Mouse (Mus musculus) stomach, postnatal 0 days (tissue): ENCODE measurements at regions not wholly inside any gene's neighbourhood (a gene's known extent, or its start where the extent isn't known, plus 50 kb on each side); places are given as distances from the start of the nearest gene placed in this dataset.

Source experiments
- ATAC-seq: fragments of 200-750 bp; cut with Nextera tagmentation; 2 replicates; pipeline ENCODE4 v1.8.0; 2017; ENCODE audit not compliant: low FRiP score, low TSS enrichment
- DNase-seq: peaks from one replicate; pipeline ENCODE4 v3.0.0-alpha.2; 2016; ENCODE audit warnings: low spot score
- H3K27ac ChIP-seq: fragments of 300-500 bp; sonication (generic); replicated peaks from 2 replicates; pipeline ENCODE4 v1.5.1; 2014; ENCODE audit warnings: mild to moderate bottlenecking, control low read depth
- H3K27me3 ChIP-seq: fragments of 300-500 bp; sonication (generic); 2 replicates; pipeline ENCODE4 v1.6.1; 2014; ENCODE audit warnings: low read length; ENCODE audit not compliant: control insufficient read depth, insufficient read depth
- H3K36me3 ChIP-seq: fragments of 300-500 bp; sonication (generic); 2 replicates; pipeline ENCODE4 v1.6.1; 2014; ENCODE audit warnings: low read length, mixed read lengths; ENCODE audit not compliant: control insufficient read depth, insufficient read depth
- H3K4me1 ChIP-seq: fragments of 300-500 bp; sonication (generic); replicated peaks from 2 replicates; pipeline ENCODE4 v1.6.1; 2014; ENCODE audit warnings: antibody characterized with exemption; ENCODE audit not compliant: control insufficient read depth, insufficient read depth
- H3K4me2 ChIP-seq: fragments of 300-500 bp; sonication (generic); replicated peaks from 2 replicates; pipeline ENCODE4 v1.6.1; 2014; ENCODE audit warnings: low read depth, mild to moderate bottlenecking, control low read depth, moderate library complexity
- H3K4me3 ChIP-seq: fragments of 300-500 bp; sonication (generic); 2 replicates; pipeline ENCODE4 v1.5.1; 2014; ENCODE audit warnings: low read depth, low read length, control low read depth
- H3K9ac ChIP-seq: fragments of 300-500 bp; sonication (generic); 2 replicates; pipeline ENCODE4 v1.6.1; 2014; ENCODE audit warnings: mild to moderate bottlenecking, low read length, control low read depth, mixed read lengths
- H3K9me3 ChIP-seq: fragments of 300-500 bp; sonication (generic); 2 replicates; pipeline ENCODE4 v1.6.1; 2016; ENCODE audit warnings: low read length; ENCODE audit not compliant: control insufficient read depth
- CTCF ChIP-seq: IDR thresholded peaks from 2 replicates; pipeline ENCODE4 v1.5.1; 2016; ENCODE audit warnings: antibody characterized with exemption, low read depth, mild to moderate bottlenecking, moderate library complexity
- EP300 ChIP-seq: optimal IDR thresholded peaks from 2 replicates; pipeline ENCODE3; 2016; ENCODE audit warnings: antibody characterized with exemption
- WGBS: fragments of 180-500 bp; shearing (Covaris S2); extraction: QIAGEN DNeasy Blood & Tissue Kit; methylation state at CpG from one replicate; pipeline ENCODE4 v1.1.7; 2014; 5-methylcytosine and 5-hydroxymethylcytosine counted together

- Histone ChIP-seq H3K4me1 (no peaks in the 10 kb centered on the region), H3K9me3 (no peaks in the 10 kb centered on the region), H3K27ac (no peak overlapping the region), H3K4me2 (no peak overlapping the region), H3K9ac (no peak overlapping the region), H3K27me3 (no peaks in the 10 kb centered on the region), H3K4me3 (no peak overlapping the region), H3K36me3 (no peaks in the 10 kb centered on the region)
- DNase-seq (no peak), ATAC-seq (no peak)
- WGBS = 70% methylated on average over 4 of the region's 4 CpGs
- TF ChIP-seq EP300 = no peak
- TF ChIP-seq CTCF = no peak
Observed at GRCm38 (mm10) chr15:87898655-87899054, 354.6 kb downstream of the Fam19a5 start.

- no peak overlapping the region for H3K4me3 ChIP-seq
- ATAC-seq = no peak
- H3K27me3 ChIP-seq = no peaks in the 10 kb centered on the region
- H3K9me3 ChIP-seq = no peaks in the 10 kb centered on the region
- no peak for DNase-seq
- H3K36me3 ChIP-seq = no peaks in the 10 kb centered on the region
- no peaks in the 10 kb centered on the region for H3K4me1 ChIP-seq
- no peak overlapping the region for H3K27ac ChIP-seq
- H3K4me2 ChIP-seq = no peak overlapping the region
- 88% methylated on average over 6 of the region's 6 CpGs for WGBS
- H3K9ac ChIP-seq = no peak overlapping the region
- TF ChIP-seq CTCF = no peak
- TF ChIP-seq EP300 = no peak
Observed at GRCm38 (mm10) chr15:87904436-87904835, 360.3 kb downstream of the Fam19a5 start.

- Histone ChIP-seq H3K27ac (no peak overlapping the region), H3K4me3 (no peak overlapping the region), H3K4me1 (no peaks in the 10 kb centered on the region), H3K27me3 (no peaks in the 10 kb centered on the region), H3K9ac (no peak overlapping the region), H3K9me3 (no peaks in the 10 kb centered on the region), H3K4me2 (no peak overlapping the region), H3K36me3 (no peaks in the 10 kb centered on the region)
- ATAC-seq (no peak), DNase-seq (no peak)
- TF ChIP-seq EP300 (no peak), CTCF (no peak)
- 75% methylated on average over 5 of the region's 5 CpGs for WGBS
Observed at GRCm38 (mm10) chr15:87906310-87906709, 362.2 kb downstream of the Fam19a5 start.

GRCm38 (mm10) chr15:87922091-87922490, 378.0 kb downstream of the Fam19a5 start:
- no peak overlapping the region for H3K4me3 ChIP-seq
- H3K27ac ChIP-seq = no peak overlapping the region
- H3K36me3 ChIP-seq = no peaks in the 10 kb centered on the region
- TF ChIP-seq EP300 (no peak), CTCF (no peak)
- ATAC-seq (no peak), DNase-seq (no peak)
- no peaks in the 10 kb centered on the region for H3K4me1 ChIP-seq
- H3K9me3 ChIP-seq = no peaks in the 10 kb centered on the region
- no peaks in the 10 kb centered on the region for H3K27me3 ChIP-seq
- H3K4me2 ChIP-seq = no peak overlapping the region
- H3K9ac ChIP-seq = no peak overlapping the region
- 70% methylated on average over 9 of the region's 9 CpGs for WGBS

GRCm38 (mm10) chr15:87922781-87923446, 378.8 kb downstream of the Fam19a5 start:
- no peaks in the 10 kb centered on the region for H3K27me3 ChIP-seq
- DNase-seq (no peak), ATAC-seq (no peak)
- TF ChIP-seq CTCF = no peak
- TF ChIP-seq EP300 = no peak
- H3K36me3 ChIP-seq = no peaks in the 10 kb centered on the region
- no peak overlapping the region for H3K9ac ChIP-seq
- WGBS = 71% methylated on average over 4 of the region's 4 CpGs
- H3K4me1 ChIP-seq = no peaks in the 10 kb centered on the region
- no peak overlapping the region for H3K4me3 ChIP-seq
- H3K27ac ChIP-seq = no peak overlapping the region
- H3K4me2 ChIP-seq = no peak overlapping the region
- no peaks in the 10 kb centered on the region for H3K9me3 ChIP-seq

- Histone ChIP-seq H3K4me1 (no peaks in the 10 kb centered on the region), H3K36me3 (no peaks in the 10 kb centered on the region), H3K4me3 (no peak overlapping the region), H3K9ac (no peak overlapping the region), H3K9me3 (no peaks in the 10 kb centered on the region), H3K4me2 (no peak overlapping the region), H3K27ac (no peak overlapping the region), H3K27me3 (no peaks in the 10 kb centered on the region)
- TF ChIP-seq EP300 (no peak), CTCF (peak; percentile 38)
- 41% methylated on average over 9 of the region's 9 CpGs for WGBS
- ATAC-seq (no peak), DNase-seq (no peak)
Observed at GRCm38 (mm10) chr15:87923906-87924305, 379.8 kb downstream of the Fam19a5 start.
